Mouse (Mus musculus) limb, embryonic 13.5 days (tissue): Measurements from ENCODE around the gene Arpp19. TPM values are rescaled to one million over a fixed set of nuclear protein-coding genes. Genes with fewer than 3 reads are reported as not detected.

Experiments
- ATAC-seq: fragments of 200-750 bp; cut with Nextera tagmentation; 2 replicates; pipeline ENCODE4 v1.8.0; 2017; ENCODE audit warnings: low read depth, moderate number of reproducible peaks, moderate TSS enrichment; ENCODE audit not compliant: low FRiP score
- H3K27ac ChIP-seq: fragments of 300-500 bp; sonication (generic); 2 replicates; pipeline ENCODE4 v1.5.1; 2015; ENCODE audit warnings: inconsistent platforms, mild to moderate bottlenecking, moderate library complexity
- H3K27me3 ChIP-seq: fragments of 300-500 bp; sonication (generic); 2 replicates; pipeline ENCODE4 v1.6.1; 2015; ENCODE audit warnings: mild to moderate bottlenecking, inconsistent platforms
- H3K36me3 ChIP-seq: fragments of 300-500 bp; sonication (generic); 2 replicates; pipeline ENCODE4 v1.6.1; 2015; ENCODE audit warnings: inconsistent platforms, mild to moderate bottlenecking, moderate library complexity
- H3K4me1 ChIP-seq: fragments of 300-500 bp; sonication (generic); 2 replicates; pipeline ENCODE4 v1.6.1; 2015; ENCODE audit warnings: inconsistent platforms
- H3K4me2 ChIP-seq: fragments of 300-500 bp; sonication (generic); replicated peaks from 2 replicates; pipeline ENCODE4 v1.6.1; 2015; ENCODE audit warnings: inconsistent platforms, mild to moderate bottlenecking, moderate library complexity
- H3K4me3 ChIP-seq: fragments of 300-500 bp; sonication (generic); 2 replicates; pipeline ENCODE4 v1.5.1; 2015; ENCODE audit warnings: moderate library complexity, mild to moderate bottlenecking, inconsistent platforms
- H3K9ac ChIP-seq: fragments of 300-500 bp; sonication (generic); 2 replicates; pipeline ENCODE4 v1.6.1; 2015; ENCODE audit warnings: mild to moderate bottlenecking, inconsistent platforms
- H3K9me3 ChIP-seq: fragments of 300-500 bp; sonication (generic); 2 replicates; pipeline ENCODE4 v1.6.1; 2016; ENCODE audit warnings: inconsistent platforms
- WGBS: fragments of 180-500 bp; shearing (Covaris S2); methylation state at CpG from one replicate; pipeline ENCODE4 v1.1.7; 2015; 5-methylcytosine and 5-hydroxymethylcytosine counted together
- polyA plus RNA-seq: library from polyadenylated mRNA; unstranded; fragments of >200 nt; fragmentation: Nextera tagmentation; extraction: Ambion mirVana; gene quantifications from 2 replicates; pipeline ENCODE4 v1.2.1, GENCODE M21; 2015

Gene Arpp19
- polyA plus RNA-seq, 1 experiment from 2014 or later = 293 TPM

DNA sequence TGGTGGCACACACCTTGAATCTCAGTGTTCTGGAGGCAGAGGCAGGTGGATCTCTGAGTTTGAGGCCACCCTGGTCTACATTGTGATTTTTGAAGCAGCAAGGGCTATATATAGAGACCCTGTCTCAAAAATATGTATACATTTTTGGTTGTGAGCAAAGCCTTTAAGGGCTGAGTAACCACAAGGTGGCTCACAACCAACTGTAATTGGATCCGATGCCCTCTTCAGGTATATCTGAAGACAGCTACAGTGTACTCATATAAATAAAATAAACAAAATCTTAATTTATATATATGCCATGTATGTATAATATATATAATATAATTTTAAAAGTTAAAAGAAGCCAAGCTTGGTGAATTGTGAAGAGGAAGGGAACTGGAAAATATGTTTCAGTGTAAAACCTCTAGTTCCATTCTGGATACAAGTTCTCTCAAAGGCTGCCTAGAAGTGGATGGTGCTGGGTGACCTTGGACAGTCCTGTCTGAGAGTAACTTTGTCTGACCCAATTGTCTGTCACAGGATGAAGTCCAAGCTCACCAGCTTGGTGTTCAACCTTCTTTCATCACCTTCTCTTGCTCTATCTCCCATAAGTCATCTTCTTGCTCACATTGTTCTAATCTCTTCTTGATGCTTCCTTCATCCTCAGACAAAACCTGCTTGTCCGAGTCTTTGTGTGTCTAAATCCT is 4.6 kb downstream of the Arpp19 start:
- Histone ChIP-seq H3K4me1 (peaks cover 13% of the 10 kb centered on the region), H3K9me3 (no peaks in the 10 kb centered on the region), H3K36me3 (peaks cover 22% of the 10 kb centered on the region), H3K27me3 (no peaks in the 10 kb centered on the region), H3K4me3 (no peak overlapping the region), H3K27ac (no peak overlapping the region), H3K4me2 (no peak overlapping the region), H3K9ac (no peak overlapping the region)
- ATAC-seq = no peak
- WGBS = 88% methylated on average over 2 of the region's 2 CpGs

DNA sequence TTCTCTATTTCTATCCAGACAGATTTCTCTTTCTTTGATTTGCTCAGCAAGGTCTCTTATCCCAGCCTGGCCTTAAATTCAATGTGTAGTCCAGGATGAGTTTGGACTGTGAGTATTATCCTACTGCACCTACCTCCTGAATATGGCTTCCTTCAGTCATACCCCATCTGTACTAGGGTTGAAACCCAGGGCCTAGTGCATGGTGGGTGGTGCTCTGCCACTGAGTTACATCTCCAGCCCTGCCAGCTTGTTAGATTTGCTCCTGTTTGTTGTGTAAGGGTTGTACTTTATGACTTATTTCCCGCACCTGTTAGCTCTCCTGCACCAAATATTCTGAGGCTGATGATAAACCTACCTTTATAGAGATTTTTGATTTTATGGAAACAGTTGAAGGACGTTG is 5.8 kb downstream of the Arpp19 start:
- no peak for ATAC-seq
- H3K4me1 ChIP-seq = peaks cover 13% of the 10 kb centered on the region
- no peak overlapping the region for H3K4me2 ChIP-seq
- no peak overlapping the region for H3K9ac ChIP-seq
- H3K4me3 ChIP-seq = no peak overlapping the region
- H3K9me3 ChIP-seq = no peaks in the 10 kb centered on the region
- 69% methylated on average over 2 of the region's 2 CpGs for WGBS
- H3K27me3 ChIP-seq = no peaks in the 10 kb centered on the region
- H3K27ac ChIP-seq = no peak overlapping the region
- H3K36me3 ChIP-seq = peaks cover 22% of the 10 kb centered on the region

DNA sequence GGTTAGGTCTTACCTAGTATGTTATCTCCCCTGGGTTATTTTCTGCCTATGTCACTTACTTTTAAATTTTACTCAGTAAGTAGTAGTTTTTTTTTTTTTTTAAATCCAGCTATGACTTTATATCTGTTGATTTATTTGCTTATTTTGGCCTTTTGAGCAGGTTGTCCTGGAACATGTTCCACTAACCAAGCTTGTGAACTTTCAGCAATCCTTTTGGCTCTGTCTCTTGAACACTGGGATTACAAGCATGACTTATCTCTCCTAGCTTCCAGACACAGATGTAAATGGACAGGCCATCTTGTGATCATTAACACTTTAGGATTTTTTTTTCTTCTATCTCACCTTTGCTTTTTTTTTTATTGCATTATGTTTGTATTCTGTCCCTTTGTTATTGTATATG is 9.7 kb downstream of the Arpp19 start:
- no peak for ATAC-seq
- Histone ChIP-seq H3K4me3 (no peak overlapping the region), H3K9ac (no peak overlapping the region), H3K27ac (no peak overlapping the region), H3K36me3 (peaks cover 18% of the 10 kb centered on the region), H3K9me3 (no peaks in the 10 kb centered on the region), H3K4me1 (no peaks in the 10 kb centered on the region), H3K27me3 (no peaks in the 10 kb centered on the region), H3K4me2 (no peak overlapping the region)

DNA sequence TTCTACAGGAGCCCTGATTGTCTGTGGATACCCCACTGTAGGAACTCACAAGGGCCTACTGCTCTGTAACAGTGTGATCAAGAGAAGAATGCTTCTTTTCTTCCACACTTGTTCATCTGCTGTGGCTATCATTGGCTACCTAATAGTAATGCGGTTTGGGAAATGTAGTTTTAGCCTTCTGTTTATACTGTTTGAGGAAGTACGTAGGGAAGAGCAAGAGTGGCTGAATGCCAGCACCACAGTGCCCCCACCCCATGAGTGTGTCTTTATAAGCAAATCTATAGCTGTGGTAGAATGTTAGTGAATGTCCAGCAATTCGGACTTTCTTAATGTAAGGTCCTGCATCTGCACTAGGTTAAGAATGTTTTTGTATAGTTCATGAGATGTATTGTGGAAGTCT is 11.7 kb downstream of the Arpp19 start:
- no peak overlapping the region for H3K27ac ChIP-seq
- H3K9me3 ChIP-seq = no peaks in the 10 kb centered on the region
- 75% methylated on average over 3 of the region's 3 CpGs for WGBS
- peaks cover 15% of the 10 kb centered on the region for H3K36me3 ChIP-seq
- H3K4me2 ChIP-seq = no peak overlapping the region
- H3K9ac ChIP-seq = no peak overlapping the region
- no peak overlapping the region for H3K4me3 ChIP-seq
- no peaks in the 10 kb centered on the region for H3K4me1 ChIP-seq
- ATAC-seq = no peak
- H3K27me3 ChIP-seq = no peaks in the 10 kb centered on the region

DNA sequence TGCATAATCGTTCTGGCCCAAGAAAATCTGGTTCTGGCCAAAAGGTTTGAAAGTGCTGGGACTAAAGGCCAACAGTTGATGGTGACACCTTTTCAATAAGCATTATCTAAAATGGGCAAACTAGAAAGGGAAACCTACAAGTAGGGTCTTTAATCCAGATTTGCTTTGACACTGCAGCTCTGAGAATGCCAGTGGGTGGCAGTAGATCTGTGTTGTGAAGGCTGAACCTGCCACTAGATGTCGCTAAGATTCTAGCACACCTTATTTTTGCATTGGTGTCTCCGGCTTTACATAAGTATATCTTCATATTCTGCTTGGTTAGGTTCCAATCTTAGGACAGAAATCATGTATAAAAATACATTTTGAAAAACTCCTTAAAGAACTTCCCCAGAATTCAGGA is 12.6 kb downstream of the Arpp19 start:
- Histone ChIP-seq H3K9ac (no peak overlapping the region), H3K4me2 (no peak overlapping the region), H3K4me3 (no peak overlapping the region), H3K36me3 (peaks cover 13% of the 10 kb centered on the region), H3K4me1 (no peaks in the 10 kb centered on the region), H3K27ac (no peak overlapping the region), H3K27me3 (no peaks in the 10 kb centered on the region), H3K9me3 (no peaks in the 10 kb centered on the region)
- 34% methylated on average over 3 of the region's 3 CpGs for WGBS
- no peak for ATAC-seq

DNA sequence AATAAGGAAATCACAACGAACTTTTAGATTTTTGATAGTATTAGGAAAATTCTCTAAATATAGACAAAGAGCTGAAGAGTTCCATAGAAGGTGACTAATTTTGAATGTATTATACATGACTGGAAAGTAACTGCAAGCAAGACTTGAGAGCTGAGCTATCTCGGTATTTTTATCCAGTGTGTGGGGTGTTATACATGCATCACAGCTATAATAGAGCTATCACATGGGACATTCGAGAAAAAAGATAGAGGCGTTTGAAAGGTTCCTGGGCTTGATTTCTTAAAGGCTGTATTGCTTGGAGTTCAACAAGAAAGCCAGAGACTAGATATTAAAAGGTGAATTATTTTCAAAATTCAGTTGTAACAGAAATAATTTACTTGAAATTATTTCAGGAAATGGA is 14.4 kb downstream of the Arpp19 start:
- H3K9me3 ChIP-seq = no peaks in the 10 kb centered on the region
- H3K27me3 ChIP-seq = no peaks in the 10 kb centered on the region
- H3K9ac ChIP-seq = no peak overlapping the region
- peaks cover 6% of the 10 kb centered on the region for H3K36me3 ChIP-seq
- 88% methylated on average over 4 of the region's 4 CpGs for WGBS
- no peak overlapping the region for H3K4me2 ChIP-seq
- H3K4me1 ChIP-seq = no peaks in the 10 kb centered on the region
- no peak overlapping the region for H3K4me3 ChIP-seq
- H3K27ac ChIP-seq = no peak overlapping the region
- ATAC-seq = no peak

DNA sequence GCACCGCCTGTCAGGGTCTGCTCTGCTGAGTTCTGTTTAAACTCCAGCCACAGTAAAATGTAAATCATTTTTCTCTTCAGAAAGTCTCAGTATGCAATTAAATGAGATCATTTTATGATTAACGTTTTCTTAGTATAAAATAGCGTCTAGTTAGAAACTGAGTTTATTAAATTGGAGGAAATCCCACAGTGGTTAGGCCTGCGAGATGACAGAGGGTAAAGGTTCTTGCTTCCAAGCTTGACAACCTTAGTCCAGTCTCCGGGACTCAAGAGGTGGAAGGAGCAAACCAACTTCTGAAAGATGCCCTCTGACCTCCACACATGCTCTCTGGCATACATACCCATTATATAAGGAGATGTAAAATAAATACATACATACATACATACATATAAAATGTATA is 17.6 kb downstream of the Arpp19 start:
- peaks cover 34% of the 10 kb centered on the region for H3K36me3 ChIP-seq
- H3K4me3 ChIP-seq = no peak overlapping the region
- WGBS = 89% methylated on average over 5 of the region's 5 CpGs
- no peak overlapping the region for H3K9ac ChIP-seq
- no peak overlapping the region for H3K27ac ChIP-seq
- no peak overlapping the region for H3K4me2 ChIP-seq
- no peaks in the 10 kb centered on the region for H3K9me3 ChIP-seq
- no peaks in the 10 kb centered on the region for H3K4me1 ChIP-seq
- no peak for ATAC-seq
- no peaks in the 10 kb centered on the region for H3K27me3 ChIP-seq

DNA sequence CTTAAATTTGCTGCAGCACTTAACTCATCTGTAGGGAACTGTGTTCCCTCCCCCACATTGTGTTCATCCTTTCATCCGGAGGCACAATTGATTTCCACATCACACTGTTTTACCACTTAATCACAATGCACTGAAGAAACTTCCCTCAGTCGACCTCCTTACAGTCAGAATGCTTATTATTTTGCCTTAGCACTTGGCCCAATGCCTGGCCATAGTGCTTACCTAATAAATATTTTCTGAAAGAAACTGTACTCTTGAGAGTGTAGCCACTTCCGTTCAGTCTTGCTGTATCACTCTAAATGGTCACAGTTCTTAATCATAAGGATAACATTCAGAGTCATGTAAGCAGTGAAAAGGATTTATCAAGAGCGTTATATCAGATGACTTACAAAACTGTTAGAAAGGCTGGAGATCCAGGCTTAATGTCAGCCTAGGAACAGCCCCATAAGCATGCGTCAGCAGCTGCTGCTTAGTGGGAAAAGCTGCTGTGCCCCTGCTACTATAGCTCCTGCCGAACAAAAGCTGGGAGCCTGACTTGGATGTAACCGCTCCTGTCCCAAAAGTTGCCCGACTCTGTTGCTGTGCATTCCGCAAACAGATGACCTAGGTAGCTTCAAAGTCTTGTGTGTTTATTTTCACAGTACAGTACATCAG is 27.4 kb downstream of the Arpp19 start:
- Histone ChIP-seq H3K4me1 (peaks cover 7% of the 10 kb centered on the region; the same call in 1 of the 2 replicates), H3K4me3 (no peak overlapping the region), H3K36me3 (peaks cover 7% of the 10 kb centered on the region), H3K9ac (no peak overlapping the region), H3K27me3 (no peaks in the 10 kb centered on the region), H3K9me3 (no peaks in the 10 kb centered on the region), H3K27ac (peak overlapping the region; percentile 6; the same call in 1 of the 2 replicates), H3K4me2 (no peak overlapping the region)
- peak; percentile 73 for ATAC-seq
- WGBS = 59% methylated on average over 9 of the region's 9 CpGs

DNA sequence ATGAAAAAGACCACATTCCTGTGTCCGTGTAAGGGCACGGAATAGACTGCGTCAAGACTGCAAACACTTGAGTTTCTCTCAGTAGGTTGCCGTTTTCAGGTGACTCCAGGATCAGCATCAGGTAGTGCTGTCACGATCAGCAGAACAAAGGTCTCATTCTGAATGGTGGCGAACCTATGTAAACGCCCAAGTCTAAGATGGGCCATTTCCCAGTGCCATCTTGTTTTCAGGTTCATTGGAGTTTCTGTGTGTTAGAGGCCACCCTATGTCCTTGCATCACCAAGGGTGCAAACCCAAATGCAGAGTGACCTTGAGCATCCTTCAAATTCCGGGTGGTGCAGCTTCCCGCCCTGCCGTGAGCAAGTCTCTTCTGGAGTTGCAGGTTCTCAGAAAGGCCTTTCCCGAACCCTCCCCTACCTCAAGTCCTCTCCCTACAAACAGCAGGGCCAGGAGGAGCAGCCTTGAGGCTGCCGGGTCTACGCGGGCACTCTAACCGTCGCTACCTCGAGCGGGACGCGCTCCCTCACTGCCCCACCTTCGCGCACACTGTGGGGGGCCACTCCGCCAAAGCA is 33.1 kb downstream of the Arpp19 start, which contains the start of gene Myo5a:
Gene Myo5a, plus strand, starts transcription at position 559 of the 572 bp plus-strand sequence.
- Histone ChIP-seq H3K9me3 (no peaks in the 10 kb centered on the region), H3K4me1 (peaks cover 11% of the 10 kb centered on the region; the same call in 1 of the 2 replicates), H3K27ac (peak within 1 kb of the TSS; percentile 92), H3K4me2 (peak within 1 kb of the TSS; percentile 80), H3K9ac (peak within 1 kb of the TSS; percentile 86), H3K4me3 (peak within 1 kb of the TSS; percentile 86), H3K36me3 (no peaks in the 10 kb centered on the region), H3K27me3 (no peaks in the 10 kb centered on the region)
- WGBS = 22% methylated on average over 23 of the region's 23 CpGs
- no peak for ATAC-seq

DNA sequence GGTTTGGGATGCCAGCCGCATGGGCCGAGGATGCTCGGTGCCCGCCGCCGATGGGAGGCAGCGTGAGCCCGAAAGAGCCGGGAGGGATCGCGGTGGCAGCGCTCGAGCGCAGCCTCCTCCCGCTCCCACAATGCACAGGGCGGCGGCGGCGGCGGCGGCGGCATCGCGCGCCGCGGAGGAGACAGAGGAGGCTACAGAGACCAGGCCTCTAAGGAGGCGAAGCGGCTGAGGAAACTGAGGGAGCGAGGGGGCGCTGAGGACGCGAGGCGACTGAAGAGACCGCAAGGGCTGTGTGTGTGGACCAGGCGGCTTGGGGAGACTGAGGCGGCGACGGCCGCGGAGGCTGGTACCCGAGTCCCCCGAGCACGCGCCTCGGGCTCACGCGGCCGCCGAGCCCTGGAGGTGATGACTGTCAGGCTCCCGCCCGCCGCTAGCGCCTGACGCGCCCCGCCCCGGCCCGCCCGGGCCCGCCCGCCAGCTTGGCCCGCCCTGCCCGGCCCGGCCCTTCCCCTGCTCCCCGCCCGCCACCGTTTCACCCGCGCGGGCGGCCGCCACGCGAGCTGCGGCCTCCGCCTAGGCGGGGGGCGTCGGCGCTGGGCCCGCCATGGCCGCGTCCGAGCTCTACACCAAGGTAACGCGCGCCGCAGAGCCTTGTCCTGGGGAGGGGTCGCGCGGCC is 33.8 kb downstream of the Arpp19 start:
- H3K4me1 ChIP-seq = peaks cover 11% of the 10 kb centered on the region; the same call in 1 of the 2 replicates
- ATAC-seq = peak; percentile 96
- H3K27ac ChIP-seq = peak overlapping the region; percentile 92
- peak overlapping the region; percentile 86 for H3K4me3 ChIP-seq
- under 1% methylated on average over 55 of the region's 92 CpGs for WGBS
- H3K9me3 ChIP-seq = no peaks in the 10 kb centered on the region
- peak overlapping the region; percentile 86 for H3K9ac ChIP-seq
- H3K27me3 ChIP-seq = no peaks in the 10 kb centered on the region
- no peaks in the 10 kb centered on the region for H3K36me3 ChIP-seq
- H3K4me2 ChIP-seq = peak overlapping the region; percentile 80

DNA sequence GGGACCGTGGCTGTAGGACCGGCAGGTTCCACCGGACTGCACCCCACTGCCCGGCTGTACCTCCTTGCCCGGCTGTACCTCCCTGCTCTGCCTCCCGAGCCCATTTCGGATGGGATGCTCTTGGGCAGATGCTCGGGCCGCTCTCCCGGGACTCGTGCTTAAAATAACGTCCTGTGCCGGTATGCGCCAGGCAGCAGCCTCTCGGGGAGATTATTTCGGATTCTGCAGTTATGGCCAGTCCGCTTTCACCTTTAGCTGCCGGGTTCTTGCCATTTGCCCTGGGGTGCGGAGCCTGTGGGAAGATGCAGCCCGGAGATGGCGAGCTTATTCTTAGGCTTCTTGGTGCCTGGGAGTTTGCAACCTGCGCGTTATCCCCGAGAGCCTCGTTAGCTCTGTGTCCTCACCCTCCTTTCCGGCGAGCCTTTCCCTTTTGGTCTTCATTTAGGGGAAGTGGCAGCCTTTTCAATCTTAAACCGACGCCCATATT is 34.3 kb downstream of the Arpp19 start:
- Histone ChIP-seq H3K27me3 (no peaks in the 10 kb centered on the region), H3K9ac (peak overlapping the region; percentile 86), H3K9me3 (no peaks in the 10 kb centered on the region), H3K27ac (peak overlapping the region; percentile 92), H3K4me2 (peak overlapping the region; percentile 80), H3K4me1 (peaks cover 11% of the 10 kb centered on the region; the same call in 1 of the 2 replicates), H3K4me3 (peak overlapping the region; percentile 86), H3K36me3 (no peaks in the 10 kb centered on the region)
- peak; percentile 8; the same call in 1 of the 2 replicates for ATAC-seq
- under 1% methylated on average over 29 of the region's 29 CpGs for WGBS

DNA sequence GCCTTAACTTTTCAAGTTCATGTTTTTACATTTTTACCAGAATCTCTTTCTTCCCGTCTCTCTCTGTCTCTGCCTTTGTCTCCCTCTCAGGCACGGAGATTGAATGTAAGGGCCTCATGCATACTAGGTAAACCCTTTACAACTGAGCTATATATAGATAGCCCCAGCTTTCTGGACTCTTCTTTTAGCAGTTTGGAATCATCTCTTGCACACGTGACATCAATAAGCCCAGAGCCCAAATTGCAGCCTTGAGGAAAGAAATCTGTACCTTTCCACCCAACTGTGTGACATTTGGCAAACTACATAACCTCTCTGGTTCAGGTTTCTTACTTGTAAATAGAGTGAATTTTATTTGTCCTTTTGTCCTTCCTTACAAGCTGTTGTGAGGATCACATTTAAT is 34.9 kb downstream of the Arpp19 start:
- no peaks in the 10 kb centered on the region for H3K9me3 ChIP-seq
- ATAC-seq = no peak
- peak overlapping the region; percentile 86 for H3K4me3 ChIP-seq
- H3K4me2 ChIP-seq = peak overlapping the region; percentile 80
- H3K27ac ChIP-seq = no peak overlapping the region
- H3K36me3 ChIP-seq = no peaks in the 10 kb centered on the region
- H3K4me1 ChIP-seq = peaks cover 11% of the 10 kb centered on the region; the same call in 1 of the 2 replicates
- H3K9ac ChIP-seq = peak overlapping the region; percentile 86; the same call in 1 of the 2 replicates
- WGBS = 28% methylated on average over 3 of the region's 3 CpGs
- H3K27me3 ChIP-seq = no peaks in the 10 kb centered on the region
